Mouse (Mus musculus) intestine, postnatal 0 days (tissue): Measurements from ENCODE around the gene Tbl2. TPM values are rescaled to one million over a fixed set of nuclear protein-coding genes. Genes with fewer than 3 reads are reported as not detected.

ENCODE experiments used
- ATAC-seq: fragments of 200-750 bp; cut with Nextera tagmentation; 2 replicates; pipeline ENCODE4 v1.8.0; 2017; ENCODE audit warnings: mild to moderate bottlenecking, moderate TSS enrichment, moderate library complexity
- H3K27ac ChIP-seq: fragments of 300-500 bp; sonication (generic); 2 replicates; pipeline ENCODE4 v1.5.1; 2014; ENCODE audit warnings: mild to moderate bottlenecking, low read depth, low read length, moderate library complexity
- H3K27me3 ChIP-seq: fragments of 300-500 bp; sonication (generic); replicated peaks from 2 replicates; pipeline ENCODE4 v1.6.1; 2014; ENCODE audit warnings: low read length, mixed read lengths; ENCODE audit not compliant: control insufficient read depth, insufficient read depth
- H3K36me3 ChIP-seq: fragments of 300-500 bp; sonication (generic); 2 replicates; pipeline ENCODE4 v1.6.1; 2014; ENCODE audit warnings: mild to moderate bottlenecking, moderate library complexity; ENCODE audit not compliant: control insufficient read depth, insufficient read depth
- H3K4me1 ChIP-seq: fragments of 300-500 bp; sonication (generic); replicated peaks from 2 replicates; pipeline ENCODE4 v1.6.1; 2014; ENCODE audit warnings: antibody characterized with exemption, low read length, mixed read lengths; ENCODE audit not compliant: control insufficient read depth, insufficient read depth
- H3K4me2 ChIP-seq: fragments of 300-500 bp; sonication (generic); replicated peaks from 2 replicates; pipeline ENCODE4 v1.6.1; 2014; ENCODE audit warnings: low read depth, mild to moderate bottlenecking, moderate library complexity
- H3K4me3 ChIP-seq: fragments of 300-500 bp; sonication (generic); 2 replicates; pipeline ENCODE4 v1.5.1; 2014; ENCODE audit warnings: low read depth, low read length
- H3K9ac ChIP-seq: fragments of 300-500 bp; sonication (generic); 2 replicates; pipeline ENCODE4 v1.6.1; 2014; ENCODE audit warnings: mild to moderate bottlenecking, low read depth, low read length
- H3K9me3 ChIP-seq: fragments of 300-500 bp; sonication (generic); 2 replicates; pipeline ENCODE4 v1.6.1; 2016; ENCODE audit warnings: mixed run types; ENCODE audit not compliant: control insufficient read depth
- CTCF ChIP-seq: sonication (generic); IDR thresholded peaks from 2 replicates; pipeline ENCODE4 v1.5.1; 2016; ENCODE audit warnings: low read depth, mild to moderate bottlenecking, control low read depth, antibody characterized with exemption, moderate library complexity
- WGBS: fragments of 180-500 bp; shearing (Covaris S2); extraction: QIAGEN DNeasy Blood & Tissue Kit; methylation state at CpG from one replicate; pipeline ENCODE4 v1.1.7; 2014; 5-methylcytosine and 5-hydroxymethylcytosine counted together
- polyA plus RNA-seq: library from polyadenylated mRNA; unstranded; fragments of >200 nt; fragmentation: Nextera tagmentation; extraction: Ambion mirVana; gene quantifications from 2 replicates; pipeline ENCODE4 v1.2.1, GENCODE M21; 2015

Tbl2 gene
- polyA plus RNA-seq, 1 experiment from 2014 or later, result 17.7 TPM

DNA sequence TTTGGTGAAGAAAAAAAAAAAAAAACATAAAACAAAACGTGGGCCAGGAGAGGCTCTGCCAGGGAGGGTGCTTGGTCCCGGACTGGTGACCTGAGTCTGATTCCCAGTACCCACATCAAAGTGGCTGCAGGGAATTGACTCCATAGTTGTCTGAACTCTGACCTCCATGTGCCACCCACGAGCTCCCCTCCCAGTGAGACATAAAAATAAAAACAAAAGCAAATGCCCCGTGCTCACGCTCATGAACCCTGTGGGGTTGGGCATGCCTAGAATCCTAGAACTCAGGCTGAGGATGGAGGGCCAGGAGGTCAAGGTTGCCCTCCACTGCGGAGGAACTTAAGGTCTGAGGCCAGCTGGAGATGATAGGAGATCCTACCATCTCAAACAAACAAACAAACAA, 40.4 kb upstream of the Tbl2 start:
- Histone ChIP-seq H3K27ac (no peak overlapping the region), H3K4me1 (no peaks in the 10 kb centered on the region), H3K9me3 (no peaks in the 10 kb centered on the region), H3K9ac (no peak overlapping the region), H3K36me3 (no peaks in the 10 kb centered on the region), H3K27me3 (peaks cover 10% of the 10 kb centered on the region), H3K4me3 (no peak overlapping the region), H3K4me2 (no peak overlapping the region)
- 69% methylated on average over 6 of the region's 6 CpGs for WGBS
- TF ChIP-seq CTCF, result no peak
- ATAC-seq, result no peak

DNA sequence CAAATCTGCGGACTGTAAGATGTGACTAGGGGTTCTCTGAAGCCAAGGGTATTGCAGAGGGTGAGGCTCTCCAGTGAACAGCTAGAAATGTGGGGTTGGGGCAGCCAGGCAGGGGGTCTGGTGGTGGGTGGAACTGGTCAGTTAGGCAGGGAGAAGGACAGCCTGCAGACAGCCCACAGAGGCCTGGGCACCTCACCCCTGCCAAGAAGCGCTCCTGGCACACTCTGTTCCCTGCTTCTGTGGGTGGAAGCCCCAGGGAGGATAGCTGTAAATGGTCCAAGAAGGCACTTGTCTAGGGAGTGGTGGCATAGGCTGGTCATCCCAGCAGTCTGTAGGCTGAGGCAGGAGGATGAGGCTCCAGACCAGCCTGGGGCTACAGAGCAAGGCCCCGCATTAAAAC, 40.0 kb upstream of the Tbl2 start:
- H3K9ac ChIP-seq, result no peak overlapping the region
- H3K36me3 ChIP-seq, result no peaks in the 10 kb centered on the region
- H3K27ac ChIP-seq, result no peak overlapping the region
- no peak overlapping the region for H3K4me3 ChIP-seq
- no peak overlapping the region for H3K4me2 ChIP-seq
- H3K27me3 ChIP-seq, result peaks cover 10% of the 10 kb centered on the region
- no peaks in the 10 kb centered on the region for H3K9me3 ChIP-seq
- no peak for ATAC-seq
- H3K4me1 ChIP-seq, result no peaks in the 10 kb centered on the region
- 84% methylated on average over 3 of the region's 3 CpGs for WGBS
- TF ChIP-seq CTCF, result no peak

DNA sequence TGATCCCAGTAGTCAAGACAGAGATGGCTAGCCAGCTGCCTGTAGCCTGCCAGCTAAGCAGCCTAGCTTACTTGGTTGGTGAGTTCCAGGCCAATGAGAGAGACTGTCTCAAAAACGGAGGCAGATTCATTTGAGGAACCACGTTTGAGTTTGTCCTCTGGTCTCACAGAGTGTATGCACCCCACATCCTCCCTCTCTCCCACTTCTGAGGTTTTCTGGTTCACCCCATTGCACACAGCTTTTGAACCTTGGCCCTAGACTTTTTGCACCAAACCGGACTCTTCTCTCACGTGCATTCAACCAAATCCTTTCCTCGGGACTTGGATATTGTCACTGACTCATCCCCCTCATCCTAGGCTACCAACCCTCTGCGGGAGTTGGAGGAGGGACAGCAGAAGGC, 39.5 kb upstream of the Tbl2 start:
- Histone ChIP-seq H3K4me2 (no peak overlapping the region), H3K9ac (no peak overlapping the region), H3K4me1 (no peaks in the 10 kb centered on the region), H3K4me3 (no peak overlapping the region), H3K27me3 (peaks cover 6% of the 10 kb centered on the region), H3K9me3 (no peaks in the 10 kb centered on the region), H3K36me3 (no peaks in the 10 kb centered on the region), H3K27ac (no peak overlapping the region)
- TF ChIP-seq CTCF, result no peak
- 75% methylated on average over 6 of the region's 6 CpGs for WGBS
- ATAC-seq, result no peak

DNA sequence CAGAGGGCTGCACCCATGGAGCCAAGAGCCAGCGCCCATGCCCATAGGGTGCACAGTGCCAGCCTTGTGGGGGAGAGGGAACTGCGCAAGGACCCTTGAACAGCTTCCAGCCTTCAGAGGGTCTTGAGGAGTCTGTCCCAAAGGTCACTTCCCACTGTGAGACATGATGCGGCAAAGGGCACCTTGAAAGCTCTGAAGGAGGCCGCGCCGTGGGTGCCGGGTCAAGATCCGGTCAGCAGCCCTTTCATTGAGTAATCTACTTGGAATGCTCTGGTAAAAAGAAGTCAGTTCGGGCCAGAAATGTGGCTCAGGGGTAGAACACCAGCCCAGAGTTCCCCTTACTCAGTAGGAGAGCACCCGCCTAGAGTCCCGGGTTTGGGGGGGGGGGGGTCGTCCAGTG, 35.7 kb upstream of the Tbl2 start:
- Histone ChIP-seq H3K36me3 (no peaks in the 10 kb centered on the region), H3K9ac (no peak overlapping the region), H3K27me3 (no peaks in the 10 kb centered on the region), H3K4me1 (no peaks in the 10 kb centered on the region; the same call in 1 of the 2 replicates), H3K4me3 (no peak overlapping the region), H3K27ac (no peak overlapping the region), H3K4me2 (no peak overlapping the region), H3K9me3 (no peaks in the 10 kb centered on the region)
- WGBS, result 90% methylated on average over 12 of the region's 12 CpGs
- ATAC-seq, result no peak
- TF ChIP-seq CTCF, result no peak

DNA sequence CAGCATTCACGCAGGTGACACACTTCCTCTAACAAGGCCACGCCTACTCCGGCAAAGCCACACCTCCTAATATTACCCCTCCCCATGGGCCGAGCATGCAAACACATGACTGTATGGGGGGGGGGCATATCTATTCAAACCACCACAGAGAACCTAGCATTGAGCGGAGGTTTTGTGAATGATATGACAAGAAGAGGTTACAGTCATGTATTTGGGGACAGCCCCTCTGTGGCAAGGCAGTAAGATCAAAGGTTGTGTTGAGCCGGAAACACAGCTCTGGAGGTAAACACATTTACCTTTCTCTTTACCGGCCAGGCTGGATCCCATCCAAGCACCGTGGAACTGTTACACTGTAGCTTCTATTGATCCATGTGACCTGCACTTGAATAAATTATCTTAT, 34.2 kb upstream of the Tbl2 start:
- ATAC-seq, result peak; percentile 49
- no peaks in the 10 kb centered on the region for H3K9me3 ChIP-seq
- TF ChIP-seq CTCF, result no peak
- no peak overlapping the region for H3K4me2 ChIP-seq
- H3K27me3 ChIP-seq, result no peaks in the 10 kb centered on the region
- H3K27ac ChIP-seq, result no peak overlapping the region
- no peak overlapping the region for H3K9ac ChIP-seq
- no peaks in the 10 kb centered on the region for H3K36me3 ChIP-seq
- H3K4me3 ChIP-seq, result no peak overlapping the region
- 54% methylated on average over 8 of the region's 8 CpGs for WGBS
- no peaks in the 10 kb centered on the region; the same call in 1 of the 2 replicates for H3K4me1 ChIP-seq

DNA sequence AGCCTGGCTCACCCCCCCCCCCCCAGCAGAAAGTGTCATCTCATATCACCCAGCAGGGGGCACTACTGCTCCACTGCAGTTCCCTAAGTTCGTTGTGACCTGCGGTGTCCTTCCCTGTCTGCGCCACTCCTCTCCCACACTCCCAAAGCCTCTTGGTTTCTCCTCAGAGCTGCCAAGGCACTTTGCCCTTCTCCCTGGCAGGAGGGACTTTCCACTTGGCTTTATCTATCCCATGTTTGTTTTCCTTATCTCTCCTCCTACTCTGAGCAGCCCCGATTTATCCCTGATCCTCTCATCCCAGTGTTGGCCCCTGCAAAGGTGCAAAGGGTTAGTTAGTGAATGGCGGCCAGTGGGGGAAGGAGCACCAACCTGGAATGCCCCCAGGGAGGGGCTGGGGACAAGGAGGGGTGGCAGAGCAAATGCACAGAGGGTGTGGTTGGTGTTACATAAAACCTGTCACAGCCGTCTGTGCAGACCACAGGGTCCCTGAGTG, 30.8 kb upstream of the Tbl2 start:
- Histone ChIP-seq H3K36me3 (no peaks in the 10 kb centered on the region), H3K4me1 (no peaks in the 10 kb centered on the region; the same call in 1 of the 2 replicates), H3K27me3 (no peaks in the 10 kb centered on the region), H3K9me3 (no peaks in the 10 kb centered on the region), H3K4me3 (no peak overlapping the region), H3K4me2 (0 out of 2 replicates have a peak overlapping the region, but pooled peaks have one; percentile 13), H3K27ac (no peak overlapping the region; the same call in 1 of the 2 replicates), H3K9ac (no peak overlapping the region)
- ATAC-seq, result peak; percentile 93
- TF ChIP-seq CTCF, result peak; percentile 98
- WGBS, result 10% methylated on average over 6 of the region's 6 CpGs

DNA sequence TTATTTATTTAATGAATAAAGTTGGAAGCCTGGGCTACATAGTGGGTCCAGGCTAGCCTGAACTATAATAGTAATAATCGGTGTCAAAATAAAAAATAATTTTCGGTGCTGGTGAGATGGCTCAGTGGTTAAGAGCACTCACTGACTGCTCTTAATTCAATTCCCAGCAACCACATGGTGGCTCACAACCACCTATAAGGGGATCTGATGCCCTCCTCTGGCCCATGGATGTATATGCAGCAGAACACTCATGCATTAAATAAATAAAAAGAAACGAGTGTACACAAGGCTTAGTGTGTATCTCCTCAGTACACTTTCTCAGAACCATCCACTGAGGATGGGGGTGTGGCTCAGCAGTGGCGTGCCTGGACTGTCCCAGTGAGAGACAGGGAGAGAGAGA, 28.7 kb upstream of the Tbl2 start:
- Histone ChIP-seq H3K27ac (no peak overlapping the region), H3K4me3 (no peak overlapping the region), H3K36me3 (no peaks in the 10 kb centered on the region), H3K9me3 (no peaks in the 10 kb centered on the region), H3K4me1 (no peaks in the 10 kb centered on the region; the same call in 1 of the 2 replicates), H3K27me3 (no peaks in the 10 kb centered on the region), H3K9ac (no peak overlapping the region), H3K4me2 (no peak overlapping the region)
- peak; percentile 56 for TF ChIP-seq CTCF
- WGBS, result 59% methylated on average over 4 of the region's 4 CpGs
- no peak for ATAC-seq
